Mouse (Mus musculus) mouse embryonic stem cell (cell line): Measurements from ENCODE around the gene E130308A19Rik.

ENCODE experiments used
- in situ Hi-C, 2 experiments: fragments of 300-500 bp; cut with MboI; formaldehyde crosslinking; loops; 1 replicate in 1 of 2; 3 replicates in 1 of 2; pipeline ENCODE4 v1.14.3; 2019 to 2020; ENCODE audit warnings: low sequenced_read_pairs in 2 of 2, low pct_unique_long_range_greater_than_20kb in 1 of 2, mixed read lengths in 1 of 2; ENCODE audit not compliant: unreplicated experiment in 1 of 2

The E130308A19Rik gene

DNA sequence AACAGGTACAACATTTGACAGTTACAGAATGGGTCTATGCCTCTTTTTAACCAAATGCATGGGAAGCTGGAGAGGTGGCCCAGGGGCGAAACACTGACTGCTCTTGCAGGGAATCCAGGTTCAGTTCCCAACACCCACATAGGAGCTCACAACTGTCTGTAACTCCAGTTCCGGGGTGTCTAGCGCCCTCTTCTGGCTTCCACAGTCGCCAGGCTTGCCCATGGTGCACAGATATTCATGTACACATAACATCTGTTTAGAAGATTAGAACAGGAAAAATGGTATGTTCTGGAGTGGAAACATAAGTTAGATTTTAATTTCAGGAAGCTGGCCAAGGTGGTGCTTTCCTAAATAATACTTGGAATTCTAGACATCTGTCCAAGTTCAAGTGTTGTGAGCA, 134.0 kb downstream of the E130308A19Rik start:
- in situ Hi-C loops, result no loop called here

DNA sequence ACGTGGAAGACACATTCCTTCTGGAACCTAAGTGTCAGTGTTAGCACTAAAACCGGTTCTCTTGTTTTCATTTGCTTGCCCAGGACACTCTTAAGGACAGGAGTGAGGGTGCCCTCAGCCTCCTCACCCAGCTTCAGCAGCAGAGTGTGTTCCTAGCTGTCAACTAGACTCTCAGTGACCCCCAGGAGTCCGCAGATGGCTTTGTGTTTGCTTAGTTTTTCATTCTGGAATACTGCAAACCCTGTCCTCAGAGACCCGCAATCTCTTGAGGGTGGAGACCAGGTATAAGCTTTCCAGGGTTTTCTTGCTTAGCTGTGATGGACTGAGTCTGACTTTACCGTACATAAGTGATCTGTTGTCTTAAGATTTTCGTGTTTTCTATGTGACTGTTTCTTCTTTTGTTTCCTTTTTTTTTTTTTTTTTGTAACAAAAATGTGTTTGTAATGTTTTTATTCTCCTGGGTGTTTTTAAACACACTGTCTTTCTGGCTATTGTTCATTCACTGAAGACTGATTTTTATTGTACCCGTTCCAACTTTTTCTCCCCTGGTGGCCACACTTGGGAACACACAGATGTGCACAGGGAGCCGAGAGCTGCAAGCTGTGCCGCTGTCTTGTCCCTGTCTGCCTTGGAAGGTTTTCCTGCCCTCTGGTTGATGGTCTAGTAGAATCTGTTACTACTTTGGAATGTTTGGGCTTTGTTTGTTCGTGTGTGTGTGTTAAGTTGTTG, 134.8 kb downstream of the E130308A19Rik start:
- in situ Hi-C loops, result no loop called here

GRCm38 (mm10) chr4:59761365-59761729, 135.3 kb downstream of the E130308A19Rik start:
- in situ Hi-C loops, result no loop called here

GRCm38 (mm10) chr4:59764950-59765349, 138.9 kb downstream of the E130308A19Rik start:
- in situ Hi-C loops, result no loop called here

GRCm38 (mm10) chr4:59765385-59766005, 139.5 kb downstream of the E130308A19Rik start:
- in situ Hi-C loops, result no loop called here

DNA sequence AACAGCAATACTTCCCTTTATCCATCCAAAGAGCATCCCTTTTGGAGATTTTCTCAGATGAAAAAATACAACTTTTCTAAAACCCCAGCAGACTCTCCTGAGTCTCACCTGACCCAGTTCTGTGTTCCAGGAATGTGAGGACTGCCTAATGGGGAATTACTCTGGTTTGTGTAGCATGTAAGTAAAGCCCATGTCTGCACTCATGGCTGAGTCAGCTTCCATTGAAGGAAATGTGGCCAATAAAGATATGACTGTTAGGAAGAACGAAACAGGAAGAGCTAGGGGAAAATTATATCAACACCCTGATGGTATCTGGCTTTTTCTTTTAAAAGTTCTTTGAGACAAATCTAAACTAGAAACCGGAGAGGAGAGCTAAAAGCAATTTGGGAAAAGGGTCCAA, 141.7 kb downstream of the E130308A19Rik start:
- in situ Hi-C loops, result no loop called here

DNA sequence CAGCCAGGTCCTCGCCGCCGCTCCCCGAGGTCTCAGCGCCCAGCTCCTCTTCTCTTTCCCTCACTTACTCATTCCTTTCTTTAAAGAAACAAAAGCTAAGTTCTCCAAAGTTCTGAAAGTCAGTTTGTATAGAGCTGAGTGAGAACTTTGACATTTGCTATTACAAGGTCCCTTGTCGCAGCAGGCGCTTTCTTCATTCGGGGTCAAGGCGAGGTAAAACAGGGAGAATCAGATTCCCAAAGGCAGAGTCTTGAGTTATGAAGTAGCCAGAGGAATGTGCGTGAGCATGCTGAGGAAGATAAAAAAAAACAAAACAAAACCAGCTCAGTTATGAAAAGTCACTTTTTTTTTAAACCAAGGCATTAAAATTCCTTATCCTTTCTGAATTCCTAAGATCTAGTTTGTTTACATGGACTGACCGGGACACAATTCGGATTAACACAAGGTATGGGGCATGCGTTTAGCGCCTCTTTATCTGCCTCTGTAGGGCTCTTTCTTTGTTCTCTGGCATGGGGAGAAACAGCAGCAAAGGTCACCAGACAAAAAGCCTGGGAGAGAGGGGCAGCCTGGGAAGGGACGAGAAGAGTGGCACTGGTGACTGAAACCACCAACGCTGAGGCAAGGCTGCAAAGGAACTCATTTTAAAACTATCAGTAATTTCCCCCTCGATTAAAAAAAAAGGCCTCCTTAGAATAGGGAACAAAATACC, 146.3 kb downstream of the E130308A19Rik start:
- in situ Hi-C loops, result no loop called here

DNA sequence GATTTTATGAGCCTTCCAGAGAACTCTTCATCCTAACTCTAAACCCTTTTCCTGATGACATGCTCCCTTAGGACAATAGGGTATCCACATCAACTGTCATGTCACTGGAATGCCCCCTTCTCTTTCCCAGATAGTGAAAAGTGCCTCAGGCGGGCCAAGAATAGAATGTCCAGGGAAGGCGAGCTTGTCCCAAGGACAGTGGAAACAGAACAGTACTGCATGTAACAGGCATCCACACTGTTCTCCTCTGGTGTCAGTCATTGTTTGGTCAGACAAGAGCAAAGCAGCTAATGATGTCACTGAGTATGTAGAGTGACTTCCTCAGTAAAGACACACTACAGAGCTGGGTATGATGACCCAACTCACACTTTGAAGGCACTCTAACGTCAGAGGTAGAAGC, 151.8 kb downstream of the E130308A19Rik start:
- in situ Hi-C loops, result no loop called here

DNA sequence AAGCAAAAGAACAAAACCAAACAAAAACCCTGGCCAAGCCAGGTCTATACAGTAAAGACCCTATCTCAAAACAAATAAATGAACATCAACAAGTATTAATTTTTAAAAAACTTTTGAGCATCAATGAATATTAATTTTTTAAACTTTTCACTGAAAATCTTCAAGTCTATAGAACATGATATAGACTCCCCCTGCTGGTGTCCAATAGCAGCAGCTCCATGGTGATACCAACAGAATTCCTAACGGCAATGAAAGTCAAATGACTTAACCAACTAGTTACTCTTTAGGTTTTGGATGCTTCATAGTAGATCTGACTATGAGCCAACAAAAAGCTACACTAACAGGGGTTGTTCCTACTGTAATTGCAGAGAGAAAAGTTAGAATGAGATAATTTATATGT, 154.6 kb downstream of the E130308A19Rik start:
- in situ Hi-C loops, result no loop called here

DNA sequence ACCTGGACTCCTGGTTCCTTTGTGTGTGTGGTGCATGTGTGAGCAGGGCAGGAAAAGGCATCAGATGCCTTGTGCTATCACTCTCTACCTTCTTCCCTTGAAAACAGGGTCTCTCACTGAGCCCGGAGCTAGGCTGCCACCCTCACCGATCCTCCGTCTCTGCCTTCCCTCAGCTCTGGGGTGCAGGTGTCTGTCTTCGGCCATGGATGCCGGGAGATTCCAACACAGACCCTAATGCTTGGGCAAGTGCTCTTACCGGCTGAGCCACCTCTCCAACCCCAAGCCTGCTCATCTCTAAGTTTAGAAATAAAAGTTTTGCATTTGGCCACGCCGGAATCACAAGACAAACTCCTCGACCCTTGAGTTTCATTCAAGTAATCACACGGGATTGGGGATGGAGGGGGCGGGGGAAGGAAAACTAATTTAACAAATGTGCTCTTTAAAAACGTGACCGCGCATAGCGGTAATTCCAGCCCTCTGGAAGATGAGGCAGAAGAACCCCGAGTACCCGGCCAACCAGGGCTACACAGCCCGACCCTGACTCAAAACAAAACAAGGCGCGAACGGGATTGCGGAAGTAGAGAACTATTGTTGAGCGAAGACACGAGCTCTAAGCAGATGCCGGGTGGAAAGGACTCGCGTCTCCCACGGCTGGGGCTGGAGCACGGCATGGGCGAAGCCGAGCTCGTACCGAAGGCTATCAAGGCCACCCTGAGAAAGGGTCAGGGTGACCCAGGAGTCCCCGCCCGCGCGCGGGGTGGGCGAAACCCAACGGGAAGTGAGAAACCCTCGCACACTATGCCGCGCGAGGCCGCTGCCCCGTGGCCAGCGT, 157.1 kb downstream of the E130308A19Rik start:
- in situ Hi-C loops, result no loop called here

- in situ Hi-C loops, result no loop called here
Observed at GRCm38 (mm10) chr4:59783685-59784279, 157.8 kb downstream of the E130308A19Rik start.

GRCm38 (mm10) chr4:59785412-59785811, 159.4 kb downstream of the E130308A19Rik start:
- in situ Hi-C loops, result loop anchor here in 1 of 2 experiments (5.0 kb wide), 1 partner anchor 147 kb away; no protein-coding TSS in a partner anchor

DNA sequence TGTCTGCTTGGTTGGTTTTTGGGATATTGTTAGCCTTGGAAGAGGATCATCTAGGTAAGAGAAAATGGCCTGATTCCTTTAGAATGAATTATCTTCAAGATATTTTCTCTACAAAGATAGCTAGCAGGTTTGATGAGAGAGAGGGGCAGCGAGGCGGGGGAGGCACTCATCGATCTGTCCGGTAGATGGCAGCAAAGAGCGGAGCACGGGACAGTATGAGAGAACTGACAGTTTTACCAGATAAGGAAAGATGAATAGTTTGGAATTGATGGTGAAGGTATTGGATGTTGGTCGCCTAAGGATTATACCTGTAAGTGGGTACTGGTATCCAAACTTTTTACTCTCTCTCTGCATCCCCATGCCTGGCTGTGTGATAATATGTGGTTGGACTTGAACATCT, 160.7 kb downstream of the E130308A19Rik start:
- in situ Hi-C loops, result loop anchor here in 1 of 2 experiments (5.0 kb wide), 1 partner anchor 146 kb away; no protein-coding TSS in a partner anchor

- in situ Hi-C loops, result loop anchor here in 1 of 2 experiments (5.0 kb wide), 1 partner anchor 145 kb away; no protein-coding TSS in a partner anchor
Observed at GRCm38 (mm10) chr4:59787126-59787525, 161.1 kb downstream of the E130308A19Rik start.

DNA sequence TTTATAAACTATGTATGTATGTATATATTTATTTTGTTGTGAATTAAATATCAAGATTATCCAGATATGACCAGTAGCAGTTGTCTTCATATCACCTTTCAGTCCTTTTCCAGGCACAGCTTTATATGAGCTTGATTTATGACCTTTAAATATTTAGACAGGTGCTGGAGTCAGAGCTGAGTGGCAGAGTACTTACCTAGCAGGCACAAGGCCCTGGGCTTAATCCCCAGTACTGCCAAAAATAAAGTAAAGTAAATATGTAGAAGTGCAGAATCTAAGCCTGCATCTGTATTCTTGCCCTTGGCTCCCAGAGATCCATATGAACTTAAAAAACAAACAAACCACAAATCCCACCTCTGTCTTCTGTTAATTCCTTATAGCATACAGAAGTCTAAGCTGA, 163.0 kb downstream of the E130308A19Rik start:
- in situ Hi-C loops, result loop anchor here in 1 of 2 experiments (5.0 kb wide), 1 partner anchor 143 kb away; no protein-coding TSS in a partner anchor

- in situ Hi-C loops, result loop anchor here in 1 of 2 experiments (5.0 kb wide), 1 partner anchor 54 kb away; no protein-coding TSS in a partner anchor
Observed at GRCm38 (mm10) chr4:59793626-59794025, 167.6 kb downstream of the E130308A19Rik start.

DNA sequence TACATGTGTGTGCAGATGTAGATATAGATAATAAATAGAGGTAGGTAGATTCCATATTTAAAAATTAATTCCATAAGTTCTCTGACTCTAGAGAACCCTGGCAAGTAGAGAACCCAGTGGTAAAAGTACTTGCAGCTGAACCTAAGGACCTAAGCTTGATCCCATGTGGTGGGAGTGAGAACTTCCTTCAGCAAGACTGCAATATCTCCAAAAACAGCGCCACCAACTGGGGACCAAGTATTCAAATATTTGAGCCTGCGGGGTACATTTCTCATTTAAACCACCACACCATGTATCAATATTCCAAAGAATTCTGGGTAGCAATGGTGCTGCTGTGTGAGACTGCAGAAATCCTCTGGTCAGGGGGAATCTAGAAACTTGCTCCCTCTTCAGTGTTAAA, 168.1 kb downstream of the E130308A19Rik start:
- in situ Hi-C loops, result loop anchor here in 1 of 2 experiments (5.0 kb wide), 1 partner anchor 53 kb away; no protein-coding TSS in a partner anchor
